Mouse (Mus musculus) left cerebral cortex, adult 8-10 months (tissue): ENCODE measurements at regions not wholly inside any gene's neighbourhood (a gene's known extent, or its start where the extent isn't known, plus 50 kb on each side); places are given as distances from the start of the nearest gene placed in this dataset.

Experiments used
- DNase-seq, 2 experiments: peaks; one replicate each; pipeline ENCODE4 v3.0.0; 2022; ENCODE audit warnings: low spot score in 2 of 2

GRCm38 (mm10) chr5:58705561-58705960 lies 987.8 kb downstream of the Pcdh7 start:
- DNase-seq = no peak

DNA sequence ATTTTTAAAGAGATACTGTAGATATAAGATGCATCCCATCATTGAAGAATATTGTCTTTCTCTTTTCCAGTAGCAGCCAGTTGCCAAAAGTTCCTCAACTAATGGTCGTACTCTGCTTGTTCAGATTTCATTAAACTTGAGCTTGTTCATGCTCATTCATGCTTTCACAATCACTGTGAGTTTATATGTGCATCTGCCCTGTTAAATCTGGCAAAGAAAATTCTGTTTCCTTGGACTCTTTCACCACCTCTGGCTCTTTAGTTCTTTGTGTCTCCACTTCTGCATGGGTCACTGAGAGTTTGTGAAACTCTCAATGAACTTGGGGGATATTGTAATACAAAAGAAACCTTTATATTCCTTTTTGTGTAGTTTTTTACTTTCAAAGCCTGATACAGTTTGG lies 994.6 kb downstream of the Pcdh7 start:
- DNase-seq = no peak

DNA sequence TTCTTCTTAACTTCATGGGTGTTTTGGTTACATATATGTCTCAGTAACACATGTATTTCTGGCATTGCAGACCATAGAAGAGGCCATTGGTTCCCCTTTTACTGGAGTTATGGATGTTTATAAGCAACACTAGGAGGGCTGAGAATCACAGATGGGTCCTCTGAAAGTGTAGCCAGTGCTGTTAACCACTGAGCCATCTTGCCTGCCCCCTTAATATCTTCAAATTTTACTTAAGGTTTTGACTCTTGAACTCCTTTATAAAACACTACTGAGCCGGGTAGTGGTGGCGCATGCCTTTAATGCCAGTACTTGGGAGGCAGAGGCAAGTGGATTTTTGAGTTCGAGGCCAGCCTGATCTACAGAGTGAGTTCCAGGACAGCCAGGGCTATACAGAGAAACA lies 1015.6 kb downstream of the Pcdh7 start:
- no peak for DNase-seq

DNA sequence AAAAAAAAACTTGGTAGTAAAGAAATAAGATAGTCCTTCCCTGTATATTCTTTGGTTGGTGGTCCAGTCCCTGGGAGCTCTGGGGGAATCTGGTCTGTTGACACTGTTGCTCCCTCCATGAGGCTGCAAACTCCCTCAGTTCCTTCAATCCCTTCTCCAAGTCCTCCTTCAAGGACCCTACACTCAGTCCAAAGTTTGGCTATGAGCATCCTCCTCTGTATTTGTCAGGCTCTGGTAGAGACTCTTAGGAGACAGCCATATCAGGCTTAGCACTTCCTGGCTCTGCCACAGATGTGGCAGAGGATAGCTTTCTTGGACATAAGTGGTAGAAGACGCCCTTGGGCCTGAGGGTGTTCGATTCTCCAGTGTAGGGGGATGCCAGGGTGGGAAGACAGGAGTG lies 1016.2 kb downstream of the Pcdh7 start:
- no peak for DNase-seq

DNA sequence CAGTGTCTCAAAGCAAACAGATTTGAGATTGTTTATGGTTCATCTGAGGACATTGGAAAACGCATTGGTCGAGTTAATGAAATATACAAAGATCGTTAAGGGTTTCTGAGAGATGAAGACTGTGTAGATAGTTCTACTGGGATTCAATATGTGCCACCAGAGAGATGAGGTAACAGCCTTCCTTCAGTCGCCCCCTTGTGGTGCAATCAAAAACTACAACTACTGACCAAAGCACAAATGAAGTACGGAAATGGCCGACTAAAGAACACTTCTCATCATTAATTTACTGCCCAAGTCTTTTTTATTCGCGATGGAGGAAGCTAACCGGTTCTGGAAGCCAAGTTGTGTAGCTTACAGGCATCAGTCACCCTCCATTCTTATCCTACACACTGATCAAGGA lies 1018.8 kb downstream of the Pcdh7 start:
- DNase-seq = peak; percentile 20 to 70

GRCm38 (mm10) chr5:58737264-58737883 lies 1019.6 kb downstream of the Pcdh7 start:
- no peak for DNase-seq

- DNase-seq = no peak
Observed at GRCm38 (mm10) chr5:58738041-58738440, 1020.3 kb downstream of the Pcdh7 start.

GRCm38 (mm10) chr5:58740759-58741158 lies 1023.0 kb downstream of the Pcdh7 start:
- no peak for DNase-seq

DNA sequence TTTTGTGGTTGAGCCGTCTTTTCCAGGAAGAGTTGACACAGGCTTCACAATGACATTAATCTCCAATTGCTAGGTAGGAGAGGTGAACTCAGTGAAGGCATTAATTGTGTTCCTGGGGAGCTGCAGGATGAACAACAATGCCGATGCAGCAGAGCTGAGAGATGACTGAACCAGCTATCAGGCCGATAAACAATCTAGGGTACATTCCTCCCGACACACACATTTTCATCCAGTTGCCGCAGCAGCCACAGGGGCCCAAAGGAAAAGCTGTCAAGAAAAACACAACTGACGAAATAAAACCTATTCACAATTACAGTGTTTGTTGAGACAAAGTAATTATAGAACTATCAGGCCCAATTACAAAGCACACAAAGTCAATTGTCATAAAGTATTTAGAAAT lies 1029.9 kb downstream of the Pcdh7 start:
- no peak for DNase-seq

- DNase-seq = no peak
Observed at GRCm38 (mm10) chr5:58751777-58752176, 1034.0 kb downstream of the Pcdh7 start.
